Mouse (Mus musculus) adrenal gland (tissue): ENCODE results near the gene Mrpl18.
"Not testable (repeated sequence)": the region's sequence is repeated elsewhere in the genome, so short reads cannot be mapped to it uniquely, and the experiment has no call there.

Source experiments
- intact Hi-C: fragments of 180-260 bp; cut with DNase I; formaldehyde crosslinking; loops from one replicate; pipeline ENCODE4 v1.15.1; 2025
- long read RNA-seq, 2 experiments: library from polyadenylated mRNA; unstranded; transcript quantifications; one replicate each; pipeline ENCODE4 v2.0.0; 2020; ENCODE audit warnings: borderline replicate concordance in 1 of 2; ENCODE audit not compliant: insufficient replicate concordance in 1 of 2

Gene Mrpl18
- long read RNA-seq, experiment 1, transcript Mrpl18-201 (4 exons, 1,219 nt): major isoform, 98 of 104 reads
- long read RNA-seq, experiment 1, partial matches to known transcripts: 2 of 104 reads
- long read RNA-seq, experiment 1, other reads (novel, unspliced or antisense): 4 of 104 reads
- long read RNA-seq, experiment 2, transcript Mrpl18-201 (4 exons, 1,219 nt): major isoform, 107 of 114 reads
- long read RNA-seq, experiment 2, partial matches to known transcripts: 2 of 114 reads
- long read RNA-seq, experiment 2, other reads (novel, unspliced or antisense): 4 of 114 reads

DNA sequence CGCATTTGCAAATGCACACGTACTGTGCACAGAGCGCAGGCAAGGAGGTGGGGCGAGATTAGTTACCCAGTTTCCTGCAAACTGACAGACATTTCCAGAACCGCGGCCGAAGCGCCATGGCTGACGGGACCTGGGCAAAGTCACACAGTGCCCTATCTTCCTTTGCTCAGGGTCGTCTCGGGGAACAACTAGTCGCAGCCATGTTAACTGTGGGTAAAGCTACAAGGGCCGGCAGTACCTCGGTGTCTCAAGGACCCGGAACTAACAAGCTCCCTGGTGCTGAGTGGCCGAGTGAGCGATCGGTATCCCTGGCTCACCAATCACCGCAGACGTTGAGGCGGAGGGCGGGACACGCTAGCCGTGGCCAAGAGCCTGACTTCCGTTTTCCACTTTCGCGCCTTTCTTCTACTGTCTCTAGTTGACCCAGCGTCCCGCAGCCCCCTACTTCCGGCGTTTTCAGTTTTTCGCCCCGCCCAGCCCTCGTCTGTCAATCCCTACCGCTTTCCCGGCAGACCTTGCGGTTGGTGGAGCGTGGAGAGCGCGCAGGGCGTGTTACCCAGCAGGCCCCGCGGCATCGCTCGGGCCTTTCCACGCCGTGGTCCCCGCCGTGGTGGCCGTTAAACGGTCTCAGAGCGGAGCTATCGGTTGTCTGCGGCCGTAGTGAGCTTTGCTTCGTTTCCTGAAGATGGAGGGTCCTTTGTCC is at the start of gene Mrpl18:
Gene Mrpl18 (minus strand): TSS at position 465 of the 703 bp plus-strand sequence.
- intact Hi-C loops: loop anchor here (5.0 kb wide), 1 partner anchor 46 kb away; the partner anchor contains the start of gene Acat2

DNA sequence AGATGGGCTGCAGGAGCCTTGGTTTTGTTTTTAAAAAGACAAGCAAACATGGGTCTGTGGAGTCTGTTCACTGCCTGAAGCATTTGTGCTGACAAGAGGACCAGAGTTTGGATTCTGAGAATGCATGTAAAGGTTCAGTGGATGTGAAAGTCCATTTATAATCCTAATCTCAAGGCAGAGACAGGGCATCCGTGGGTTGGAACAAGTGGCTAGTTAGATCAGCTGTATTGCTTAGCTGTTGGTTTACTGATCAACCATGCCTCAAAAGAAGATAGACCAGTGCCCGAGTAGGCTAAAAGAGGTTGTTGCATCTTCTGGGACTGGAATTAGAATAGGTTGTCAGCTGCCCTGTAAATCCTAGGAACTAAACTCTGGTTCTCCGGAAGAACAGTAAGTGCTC is 47.3 kb upstream of the Mrpl18 start:
- intact Hi-C loops: loop anchor here (5.0 kb wide), 1 partner anchor 46 kb away; the partner anchor contains the start of genes Mrpl18 and Tcp1

DNA sequence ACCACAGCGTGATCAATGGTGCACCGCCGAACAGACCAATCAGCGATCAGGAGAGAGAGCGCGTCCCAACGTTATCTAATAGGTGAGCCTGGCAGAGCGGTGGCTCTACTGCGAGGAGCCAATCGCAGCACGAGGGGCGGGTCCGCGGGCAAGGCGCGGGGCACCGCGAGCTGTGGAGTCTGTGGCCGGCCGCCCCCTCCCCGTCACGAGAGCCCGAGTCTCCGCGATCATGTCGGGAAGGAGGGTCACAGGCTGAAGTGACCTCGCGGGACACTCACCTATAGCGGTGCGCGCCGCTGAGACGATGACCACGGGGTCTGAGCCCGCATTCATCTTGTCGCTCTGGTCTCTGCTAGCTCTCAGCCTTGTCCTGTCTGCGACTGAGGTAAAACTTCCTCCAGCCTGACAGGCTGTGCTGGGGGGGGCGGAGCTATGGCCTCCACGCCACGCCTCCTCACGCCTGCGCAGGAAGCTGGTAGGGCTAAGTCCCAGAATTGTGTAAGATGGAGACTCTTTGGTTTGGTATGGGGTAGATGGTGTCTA is 44.3 kb upstream of the Mrpl18 start, which contains the start of gene Acat2:
Gene Acat2 (minus strand): TSS at position 417 of the 543 bp plus-strand sequence.
- intact Hi-C loops: loop anchor here (5.0 kb wide), 1 partner anchor 43 kb away; the partner anchor contains the start of genes Mrpl18 and Tcp1

DNA sequence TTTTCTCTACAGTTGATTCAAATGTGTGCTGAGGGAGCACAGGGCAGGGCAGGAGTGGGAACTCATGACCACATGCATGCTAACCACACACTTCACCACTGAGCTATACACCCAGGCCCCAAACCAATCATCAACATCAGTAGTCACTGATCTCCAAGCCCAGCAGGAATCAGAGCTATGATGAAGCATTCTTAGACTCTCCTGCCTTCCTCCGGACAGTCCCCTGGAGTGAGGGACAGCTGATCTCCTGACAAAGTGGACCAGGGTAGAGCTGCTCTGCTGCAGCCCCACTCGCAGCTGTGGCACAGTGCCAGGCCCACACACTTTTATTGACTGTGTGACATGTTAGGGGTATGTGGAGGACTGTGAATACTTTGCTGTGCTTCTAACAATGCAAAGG is 43.2 kb upstream of the Mrpl18 start:
- intact Hi-C loops: not testable (repeated sequence)

DNA sequence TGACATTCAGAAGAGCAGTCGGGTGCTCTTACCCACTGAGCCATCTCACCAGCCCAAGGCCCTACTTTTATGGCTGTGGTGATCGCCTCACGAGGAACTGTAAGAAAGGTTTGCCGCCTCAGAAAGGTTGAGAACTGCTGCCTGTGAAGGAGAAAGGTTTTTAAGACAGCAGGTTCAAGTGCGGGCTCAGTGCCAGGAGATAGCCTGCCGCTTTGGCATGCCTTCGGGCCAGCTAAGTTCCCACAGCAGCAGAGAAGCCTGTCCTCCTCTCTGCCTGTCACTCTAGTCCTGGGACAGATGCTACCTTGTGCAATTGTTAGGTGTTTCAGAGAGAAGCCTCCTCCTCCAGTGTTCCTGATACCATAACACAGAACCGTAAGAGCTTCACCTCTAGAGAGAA is 40.5 kb upstream of the Mrpl18 start:
- intact Hi-C loops: no loop called here

DNA sequence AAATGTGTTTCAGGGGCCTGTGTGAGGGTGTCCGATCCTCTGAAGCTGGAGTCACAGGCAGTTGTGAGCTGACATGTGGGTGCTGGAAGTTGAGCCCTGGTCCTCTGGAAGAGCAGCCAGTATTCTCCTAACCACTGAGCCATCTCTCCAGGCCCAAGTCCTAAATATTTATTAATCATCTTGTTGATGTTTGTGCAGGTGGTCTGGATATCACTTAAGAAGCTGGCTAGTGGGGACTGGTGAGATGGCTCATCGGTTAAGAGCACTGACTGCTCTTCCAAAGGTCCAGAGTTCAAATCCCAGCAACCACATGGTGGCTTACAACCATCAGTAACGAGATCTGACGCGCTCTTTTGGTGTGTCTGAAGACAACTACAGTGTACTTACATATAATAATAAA is 33.5 kb upstream of the Mrpl18 start:
- intact Hi-C loops: no loop called here

DNA sequence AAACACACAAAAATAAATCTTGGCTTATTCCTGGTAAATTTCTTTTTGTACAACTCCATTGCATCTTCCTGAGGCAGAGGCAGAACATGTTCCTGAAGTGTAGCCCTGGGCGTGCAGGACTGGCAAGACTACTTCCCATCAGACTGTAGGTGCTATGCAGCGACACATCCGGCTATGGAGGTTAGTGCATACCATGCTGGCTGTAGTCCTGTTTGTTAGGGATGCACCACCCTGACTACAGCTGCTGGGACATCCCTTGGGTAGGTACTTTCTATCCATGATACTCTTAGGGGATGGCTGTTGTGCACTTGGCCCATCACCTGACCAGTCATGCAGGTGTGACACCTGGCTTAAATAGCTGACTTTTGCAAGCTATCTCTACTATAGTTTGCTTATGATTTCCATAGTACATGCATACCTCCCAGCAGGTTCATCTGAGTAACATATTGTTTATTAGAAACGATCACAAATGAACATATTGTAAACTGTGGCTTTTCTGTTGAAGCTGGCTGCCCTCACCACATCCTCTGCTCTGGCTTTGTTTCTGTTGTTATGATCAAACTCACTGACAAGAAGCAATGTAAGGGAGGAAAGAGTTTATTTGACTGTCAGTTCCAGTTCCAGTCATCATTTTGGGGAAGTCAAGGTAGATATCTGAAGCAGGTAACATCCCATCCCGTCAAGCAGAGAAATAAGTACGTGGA is 26.5 kb upstream of the Mrpl18 start:
- intact Hi-C loops: no loop called here

DNA sequence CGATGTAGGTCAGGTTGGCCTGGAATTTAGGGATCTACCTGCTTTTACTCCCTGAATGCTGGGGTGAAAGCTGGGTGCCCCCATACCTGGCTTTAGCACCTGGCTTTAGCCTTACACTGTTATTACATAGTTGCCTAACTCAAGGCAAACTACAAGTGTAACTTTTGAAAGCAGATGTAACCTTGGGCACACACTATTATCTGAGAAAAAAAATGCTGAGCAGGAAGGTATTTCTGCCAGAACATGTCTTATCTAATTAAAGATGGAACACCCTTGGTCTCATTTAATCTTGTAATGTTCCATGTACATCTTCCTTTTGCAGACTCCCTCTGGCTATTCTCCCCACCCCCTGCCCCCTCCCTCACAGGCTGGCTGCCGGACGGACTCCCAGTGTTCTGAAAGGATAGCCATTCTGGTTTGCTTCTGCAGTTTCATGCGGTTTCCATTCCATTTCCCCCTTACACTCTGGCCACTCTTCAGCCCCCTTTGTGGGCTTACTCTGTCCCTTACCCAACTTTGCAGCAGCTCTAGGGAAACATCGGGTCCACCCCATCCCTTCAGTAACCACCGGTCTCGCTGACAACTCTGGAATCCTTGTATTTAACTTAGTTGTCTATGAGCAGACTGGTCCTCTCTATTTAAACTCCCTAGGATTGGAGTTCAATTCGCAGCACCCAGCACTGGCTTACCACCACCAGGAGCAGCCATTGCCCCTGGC is 25.6 kb upstream of the Mrpl18 start:
- intact Hi-C loops: no loop called here

DNA sequence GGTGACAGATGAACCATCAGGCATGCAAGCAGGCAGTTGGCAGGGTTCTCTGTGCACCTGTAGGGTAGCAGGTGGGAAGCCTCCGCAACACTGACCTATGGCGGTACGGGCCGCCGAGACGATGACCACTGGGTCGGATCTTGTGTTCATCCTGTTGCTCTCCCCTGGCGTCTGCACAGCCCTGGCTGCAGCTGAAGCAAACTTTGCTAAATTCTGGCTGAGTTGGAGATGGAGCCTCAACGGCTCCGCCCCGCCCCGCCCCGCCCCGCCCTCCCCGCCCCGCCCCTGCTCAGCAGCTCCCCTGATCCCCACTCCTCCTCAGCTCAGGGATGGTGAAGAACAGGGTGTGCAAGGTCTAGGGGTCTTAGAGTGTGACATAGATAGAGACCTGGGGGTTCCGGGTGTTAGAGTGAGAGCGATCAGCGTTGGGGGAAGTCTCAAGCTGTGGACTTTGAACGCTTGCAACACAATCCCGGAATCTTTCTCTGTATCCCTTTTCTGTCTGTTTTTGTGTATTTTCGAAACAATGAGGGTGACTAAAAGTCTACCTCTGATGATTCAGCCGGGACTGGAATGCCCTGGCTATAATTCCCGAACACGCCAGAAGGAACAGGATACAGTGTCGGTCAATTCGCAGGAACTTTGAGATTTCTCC is 24.1 kb upstream of the Mrpl18 start, which contains the start of gene Acat3:
Gene Acat3 (minus strand): TSS at position 450 of the 655 bp plus-strand sequence.
- intact Hi-C loops: no loop called here

DNA sequence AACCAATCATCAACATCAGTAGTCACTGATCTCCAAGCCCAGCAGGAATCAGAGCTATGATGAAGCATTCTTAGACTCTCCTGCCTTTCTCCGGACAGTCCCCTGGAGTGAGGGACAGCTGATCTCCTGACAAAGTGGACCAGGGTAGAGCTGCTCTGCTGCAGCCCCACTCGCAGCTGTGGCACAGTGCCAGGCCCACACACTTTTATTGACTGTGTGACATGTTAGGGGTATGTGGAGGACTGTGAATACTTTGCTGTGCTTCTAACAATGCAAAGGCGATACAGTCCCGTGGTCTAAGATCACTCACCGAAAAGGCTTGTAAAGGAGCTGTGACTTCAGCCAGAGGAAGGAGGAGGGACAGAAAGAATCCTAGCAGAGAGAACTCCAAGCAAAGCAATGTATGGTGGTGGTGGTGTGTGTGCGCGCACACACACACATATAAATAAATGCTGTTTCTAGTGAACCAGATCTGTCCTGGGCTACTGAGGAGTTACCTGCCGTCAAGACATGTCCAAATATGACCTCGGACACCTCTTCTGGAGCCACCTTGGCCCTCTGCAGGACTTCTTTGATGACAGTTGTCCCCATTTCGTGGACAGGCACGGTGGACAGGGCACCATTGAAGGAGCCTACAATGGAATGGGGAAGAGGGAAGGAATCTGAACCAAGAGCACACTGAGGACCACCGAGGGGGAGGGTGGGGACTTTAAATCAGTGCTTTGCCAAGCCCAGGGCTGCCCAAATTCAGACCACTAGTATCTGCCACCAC is 23.4 kb upstream of the Mrpl18 start:
- intact Hi-C loops: not testable (repeated sequence)

DNA sequence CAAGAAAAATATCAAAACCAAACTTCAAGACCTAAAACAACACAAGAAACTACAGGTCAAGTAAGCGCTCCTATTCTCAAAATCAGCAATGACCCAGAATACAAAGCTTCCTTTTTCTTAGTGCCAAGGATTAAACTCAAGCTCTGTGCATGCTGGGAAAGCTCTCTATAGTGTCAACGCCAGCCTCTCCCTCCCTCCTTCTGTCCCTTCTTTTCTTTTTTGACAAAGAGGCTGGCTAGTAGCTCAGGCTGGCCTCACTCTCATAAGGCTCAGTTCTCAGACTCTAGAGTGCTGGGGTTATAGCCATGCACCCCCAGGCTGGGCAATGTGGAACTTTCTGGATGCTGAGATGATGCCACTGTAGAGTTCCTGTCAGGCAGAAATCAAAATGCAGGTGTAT is 21.9 kb upstream of the Mrpl18 start:
- intact Hi-C loops: no loop called here

DNA sequence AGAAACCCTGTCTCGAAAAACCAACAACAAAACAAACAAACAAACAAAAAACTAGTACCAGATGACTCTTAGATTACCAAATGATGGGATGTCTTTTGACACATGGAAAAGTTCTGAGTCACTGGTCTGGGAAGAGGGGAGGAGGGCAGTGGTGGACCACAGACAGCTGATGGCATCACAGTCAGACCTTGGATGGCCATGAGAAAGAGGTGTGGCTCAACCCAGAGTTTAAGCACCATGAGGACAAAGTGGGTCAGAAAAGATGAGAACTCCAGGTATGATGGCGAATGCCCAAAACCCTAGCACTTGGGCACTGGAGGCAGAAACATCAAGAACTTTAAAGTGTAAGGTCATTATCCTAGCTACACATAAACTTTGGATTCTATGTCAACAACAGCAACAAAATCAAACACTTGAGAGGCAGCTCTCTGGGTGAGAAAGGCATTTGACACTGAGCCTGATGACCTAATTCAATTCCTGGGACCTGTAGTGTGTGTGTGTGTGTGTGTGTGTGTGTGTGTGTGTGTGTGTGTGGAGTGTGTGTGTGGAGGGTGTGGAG is 21.3 kb upstream of the Mrpl18 start:
- intact Hi-C loops: no loop called here

DNA sequence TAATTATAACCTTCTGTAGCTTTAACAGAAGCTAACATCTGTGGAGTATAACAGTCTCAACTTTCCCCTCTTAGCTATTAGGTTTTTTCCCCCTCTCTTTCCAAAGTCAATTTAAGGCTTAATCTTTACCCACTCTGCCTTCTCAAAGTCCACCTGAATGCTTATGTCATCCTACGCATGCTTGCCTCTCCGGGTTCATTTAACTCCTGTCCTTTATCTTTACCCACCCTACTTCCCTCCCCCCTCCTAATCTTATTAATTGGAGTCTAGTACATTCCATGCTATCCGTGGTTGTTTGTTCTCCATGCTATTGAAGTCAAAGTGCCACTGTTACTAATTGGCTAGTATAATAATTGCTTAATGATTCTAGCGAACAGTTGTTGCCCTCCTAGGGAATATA is 19.6 kb upstream of the Mrpl18 start:
- intact Hi-C loops: no loop called here

DNA sequence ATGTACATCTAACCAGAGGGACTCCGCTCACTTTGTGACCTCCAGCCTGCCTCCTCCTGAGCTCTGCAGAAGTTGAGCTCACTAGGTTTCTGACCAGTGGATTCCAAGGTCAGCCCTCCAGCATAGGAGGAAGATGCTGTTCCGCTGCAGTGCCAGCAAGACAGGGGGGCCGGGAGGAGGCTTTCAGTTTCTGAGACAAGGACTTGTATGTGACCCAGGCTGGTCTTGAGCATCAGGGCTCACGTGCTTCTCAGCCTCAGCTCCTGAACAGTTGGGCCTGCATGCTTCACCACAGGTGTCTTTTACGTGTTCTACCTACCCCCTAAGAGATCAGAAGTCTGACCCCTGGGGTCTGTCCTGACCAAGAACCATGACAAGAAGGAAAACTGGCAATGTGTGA is 15.4 kb upstream of the Mrpl18 start:
- intact Hi-C loops: not testable (repeated sequence)

DNA sequence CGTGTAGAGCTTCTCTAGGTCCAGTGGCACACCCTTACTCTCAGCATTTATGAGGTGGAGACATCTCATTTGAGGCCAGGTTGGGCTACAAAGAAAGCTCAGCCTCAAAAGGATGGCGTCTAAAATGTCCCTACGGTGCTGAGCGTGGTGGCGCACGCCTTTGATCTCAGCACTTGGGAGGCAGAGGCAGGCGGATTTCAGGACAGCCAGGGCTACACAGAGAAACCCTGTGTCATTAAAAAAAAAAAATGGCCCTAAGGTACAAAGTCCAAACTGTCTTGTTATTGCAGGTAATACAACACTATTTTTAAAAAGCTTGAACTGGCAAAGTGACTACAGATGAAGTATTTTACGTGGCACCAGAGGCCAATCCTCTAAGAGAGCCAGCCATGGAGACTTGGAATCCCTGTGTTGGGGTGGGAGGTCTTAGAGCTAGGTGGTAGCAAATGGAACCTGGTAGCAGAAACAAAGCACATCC is 9.6 kb upstream of the Mrpl18 start:
- intact Hi-C loops: no loop called here

DNA sequence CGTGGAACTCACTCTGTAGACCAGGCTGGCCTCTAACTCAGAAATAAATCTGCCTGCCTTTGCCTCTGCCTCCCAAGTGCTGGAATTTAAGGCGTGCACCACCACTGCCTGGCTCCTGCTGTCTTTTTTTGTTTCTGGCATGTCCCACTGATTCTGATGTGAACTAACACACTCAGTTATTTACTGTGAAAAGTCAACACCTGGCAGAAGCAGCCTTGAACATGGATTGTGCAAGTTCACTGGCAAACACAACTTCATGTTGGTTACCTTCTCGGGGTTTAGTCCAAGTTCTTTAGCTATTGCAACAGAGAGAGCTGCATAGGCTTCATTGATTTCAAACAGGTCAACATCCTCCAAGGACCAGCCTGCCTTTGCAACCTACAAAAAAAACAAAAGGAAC is 8.9 kb upstream of the Mrpl18 start:
- intact Hi-C loops: no loop called here

DNA sequence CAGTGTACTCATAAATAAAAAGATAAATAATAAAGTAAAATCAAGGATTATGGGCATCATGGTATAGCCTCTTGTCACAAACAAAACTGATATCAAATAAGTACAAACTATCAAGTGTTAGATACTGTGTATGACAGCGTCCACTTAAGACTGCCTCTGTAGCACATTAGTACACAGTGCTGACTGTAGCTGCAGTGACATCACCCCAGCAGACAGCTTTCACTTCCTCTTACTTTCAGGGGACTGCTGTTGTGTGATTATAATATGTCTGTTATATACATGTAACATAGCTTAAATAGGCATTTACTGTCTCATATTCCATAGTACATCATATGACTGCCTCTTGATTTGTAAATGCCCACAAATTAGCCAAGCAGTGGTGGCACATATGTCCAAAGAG is 4.9 kb upstream of the Mrpl18 start:
- intact Hi-C loops: no loop called here

DNA sequence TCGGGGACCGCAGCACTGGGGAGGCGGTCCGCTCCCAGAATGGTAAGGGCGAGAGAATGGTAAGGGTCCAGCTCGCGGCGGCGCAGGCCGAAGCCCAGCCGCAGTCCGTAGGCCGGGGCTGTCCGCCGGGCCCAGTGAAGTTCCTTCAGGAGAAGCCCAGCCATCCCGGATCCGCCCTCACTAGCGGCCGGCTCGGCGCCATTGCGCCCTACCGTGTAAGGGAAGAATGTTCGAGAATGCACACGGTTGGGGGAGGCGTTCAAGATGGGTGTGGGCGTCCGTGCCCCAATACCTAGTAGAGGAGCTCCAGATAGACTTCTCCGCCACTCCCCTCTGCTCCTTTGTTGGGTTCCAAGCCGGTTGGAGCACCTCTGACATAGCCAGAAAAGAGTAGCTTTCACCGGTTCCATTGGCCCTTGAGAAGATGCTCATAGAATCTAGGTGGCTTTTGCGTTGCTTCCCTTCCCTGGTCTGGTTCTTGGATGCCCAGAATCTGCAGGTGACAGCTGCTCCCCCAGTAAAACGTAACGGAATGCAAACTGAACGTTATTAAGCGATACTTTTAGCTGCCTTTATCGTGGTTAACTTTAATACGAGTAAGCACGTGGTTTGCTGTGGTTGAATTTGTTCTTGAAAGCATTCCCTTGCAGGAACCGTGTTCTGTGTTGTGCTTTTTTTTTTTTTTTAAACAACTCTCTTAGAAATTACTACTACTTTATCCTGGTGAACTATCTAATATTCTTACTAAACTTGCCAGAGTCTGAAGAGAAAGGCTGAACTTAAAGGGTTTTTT is 639 bp upstream of the Mrpl18 start:
- intact Hi-C loops: loop anchor here (5.0 kb wide), 1 partner anchor 46 kb away; the partner anchor contains the start of gene Acat2
